Mouse (Mus musculus): Measurements from ENCODE around the gene Gpx7.

Gpx7 gene

GRCm38 (mm10) chr4:108406861-108407401, at the start of gene Gpx7:
Gene Gpx7 (minus strand): TSS chr4:108406961.
- no peak for DNase-seq

GRCm38 (mm10) chr4:108456028-108456427, 49.3 kb upstream of the Gpx7 start:
- DNase-seq = no peak

GRCm38 (mm10) chr4:108448091-108448490, 41.3 kb upstream of the Gpx7 start:
- DNase-seq = no peak

GRCm38 (mm10) chr4:108438082-108438840, 31.5 kb upstream of the Gpx7 start:
- no peak for DNase-seq

- no peak for DNase-seq
These were observed 29.5 kb upstream of the Gpx7 start for GRCm38 (mm10) chr4:108436225-108436624.

- no peak for DNase-seq
These were observed 28.9 kb upstream of the Gpx7 start for GRCm38 (mm10) chr4:108435646-108436045.

GRCm38 (mm10) chr4:108434781-108435180, 28.0 kb upstream of the Gpx7 start:
- DNase-seq = no peak

GRCm38 (mm10) chr4:108434221-108434620, 27.5 kb upstream of the Gpx7 start:
- DNase-seq = no peak

- DNase-seq = no peak
These were observed 26.6 kb upstream of the Gpx7 start for GRCm38 (mm10) chr4:108433341-108433740.

GRCm38 (mm10) chr4:108431561-108431936, 24.8 kb upstream of the Gpx7 start:
- DNase-seq = no peak

- no peak for DNase-seq
These were observed 24.1 kb upstream of the Gpx7 start for GRCm38 (mm10) chr4:108430656-108431560.

GRCm38 (mm10) chr4:108428341-108428721, 21.6 kb upstream of the Gpx7 start:
- DNase-seq = no peak

- DNase-seq = no peak
These were observed 21.1 kb upstream of the Gpx7 start for GRCm38 (mm10) chr4:108427719-108428340.

- no peak for DNase-seq
These were observed 17.8 kb upstream of the Gpx7 start for GRCm38 (mm10) chr4:108424587-108424986.

GRCm38 (mm10) chr4:108407621-108408020, 860 bp upstream of the Gpx7 start:
- DNase-seq = no peak

GRCm38 (mm10) chr4:108406138-108406860, 462 bp downstream of the Gpx7 start:
- peak; percentile 79 for DNase-seq

- peak; percentile 5 for DNase-seq
These were observed 1.0 kb downstream of the Gpx7 start for GRCm38 (mm10) chr4:108405766-108406137.

- no peak for DNase-seq
These were observed 2.7 kb downstream of the Gpx7 start for GRCm38 (mm10) chr4:108403861-108404635.

- no peak for DNase-seq
These were observed 6.4 kb downstream of the Gpx7 start for GRCm38 (mm10) chr4:108400395-108400794.

- no peak for DNase-seq
These were observed 12.5 kb downstream of the Gpx7 start for GRCm38 (mm10) chr4:108394236-108394635.

GRCm38 (mm10) chr4:108392558-108392957, 14.2 kb downstream of the Gpx7 start:
- DNase-seq = no peak

- no peak for DNase-seq
These were observed 15.6 kb downstream of the Gpx7 start for GRCm38 (mm10) chr4:108391124-108391523.

All from right cerebral cortex, postnatal 25 days (tissue).